Mouse (Mus musculus) layer of hippocampus, adult 2 months (tissue): Measurements from ENCODE around the gene Pml. TPM values are rescaled to one million over a fixed set of nuclear protein-coding genes. Genes with fewer than 3 reads are reported as not detected.

Experiments
- DNase-seq, 2 experiments: peaks; one replicate each; pipeline ENCODE4 v3.0.0; 2022; ENCODE audit warnings: low spot score in 2 of 2
- H3K27ac ChIP-seq: fragments of 200-600 bp; 2 replicates; pipeline ENCODE4 v1.8.1; 2022
- H3K4me3 ChIP-seq: fragments of 200-600 bp; 2 replicates; pipeline ENCODE4 v1.8.1; 2022; ENCODE audit warnings: mild to moderate bottlenecking
- CTCF ChIP-seq: fragments of 200-600 bp; conservative IDR thresholded peaks from 2 replicates; pipeline ENCODE4 v1.8.1; 2022; ENCODE audit warnings: antibody characterized with exemption, mild to moderate bottlenecking, moderate library complexity
- total RNA-seq, 2 experiments: library from RNA; stranded (reverse); gene quantifications; 2 replicates each; pipeline ENCODE4 v1.2.3; 2021

Pml gene
- total RNA-seq, 2 experiments from 2014 or later, result 11.9 to 14.2 TPM

- DNase-seq, result peak; percentile 25 to 34
- Histone ChIP-seq H3K27ac (peak overlapping the region; percentile 95), H3K4me3 (peak overlapping the region; percentile 65)
- no peak for TF ChIP-seq CTCF
Observed at GRCm38 (mm10) chr9:58201091-58201842, 48.3 kb downstream of the Pml start.

GRCm38 (mm10) chr9:58200270-58201090 is 49.1 kb downstream of the Pml start:
- Histone ChIP-seq H3K4me3 (peak overlapping the region; percentile 65), H3K27ac (peak overlapping the region; percentile 95)
- no peak for TF ChIP-seq CTCF
- peak in 1 of 2 experiments; percentile 29 for DNase-seq

GRCm38 (mm10) chr9:58199381-58200269 is 50.0 kb downstream of the Pml start:
- no peak for TF ChIP-seq CTCF
- H3K4me3 ChIP-seq, result peak overlapping the region; percentile 65
- peak overlapping the region; percentile 95 for H3K27ac ChIP-seq
- no peak for DNase-seq

DNA sequence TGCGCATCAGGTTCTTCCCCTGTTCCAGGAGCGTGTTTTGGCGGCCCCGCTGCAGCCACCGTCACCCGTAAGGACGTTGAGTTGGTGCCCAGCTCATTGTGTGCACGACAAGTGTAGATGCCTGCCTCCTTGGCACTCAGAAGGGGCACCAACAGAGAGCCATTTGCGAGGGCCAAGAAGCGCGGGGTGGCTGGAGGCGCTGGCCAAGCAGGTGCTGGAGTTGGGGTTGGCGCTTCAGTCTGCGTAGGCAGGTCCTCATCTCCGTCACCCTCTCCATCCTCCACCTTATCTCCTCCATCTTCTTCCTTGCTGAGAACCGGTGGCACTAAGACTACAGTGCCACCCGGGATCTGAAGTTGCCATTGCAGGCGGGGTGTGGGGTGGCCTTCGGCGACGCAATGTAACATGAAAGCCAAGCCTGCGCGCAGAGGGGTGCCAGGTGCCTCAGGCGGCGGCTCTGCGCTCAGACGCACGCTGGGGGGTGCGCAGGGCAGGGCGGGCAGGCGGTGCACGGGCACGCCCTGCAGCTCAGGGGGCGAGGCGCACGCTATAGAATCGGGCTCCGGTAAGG is 50.7 kb downstream of the Pml start:
- H3K27ac ChIP-seq, result peak overlapping the region; percentile 95
- peak; percentile 31; the same call in 1 of the 2 replicates for TF ChIP-seq CTCF
- peak overlapping the region; percentile 65 for H3K4me3 ChIP-seq
- peak; percentile 24 to 40 for DNase-seq

GRCm38 (mm10) chr9:58197781-58198701 is 51.5 kb downstream of the Pml start:
- peak; percentile 72 for TF ChIP-seq CTCF
- Histone ChIP-seq H3K27ac (peak overlapping the region; percentile 95), H3K4me3 (peak overlapping the region; percentile 65)
- DNase-seq, result peak; percentile 31 to 63

- DNase-seq, result no peak
- H3K4me3 ChIP-seq, result peak overlapping the region; percentile 65
- peak overlapping the region; percentile 95 for H3K27ac ChIP-seq
- no peak for TF ChIP-seq CTCF
Observed at GRCm38 (mm10) chr9:58196610-58197567, 52.7 kb downstream of the Pml start.

DNA sequence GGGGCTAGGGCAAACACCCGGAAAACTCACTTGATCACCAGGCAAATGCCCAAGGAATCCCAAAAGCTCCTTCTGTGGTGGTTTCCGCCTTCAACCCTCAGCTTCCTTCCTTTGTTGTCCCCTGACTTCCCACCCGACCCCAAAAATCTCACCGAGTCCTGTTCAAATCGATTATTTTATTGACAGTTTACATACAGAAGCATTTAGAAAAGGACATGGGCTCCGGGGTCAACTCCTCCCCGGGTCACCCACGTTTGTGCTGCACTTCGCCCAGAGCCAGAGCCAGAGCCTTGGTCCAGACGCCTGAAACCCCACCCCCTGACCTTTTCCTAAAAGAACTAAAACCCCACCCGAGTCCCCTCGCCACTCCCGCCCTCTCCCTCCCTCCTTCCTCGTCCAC is 53.4 kb downstream of the Pml start:
- no peak for TF ChIP-seq CTCF
- no peak for DNase-seq
- Histone ChIP-seq H3K4me3 (peak overlapping the region; percentile 65), H3K27ac (peak overlapping the region; percentile 95)

DNA sequence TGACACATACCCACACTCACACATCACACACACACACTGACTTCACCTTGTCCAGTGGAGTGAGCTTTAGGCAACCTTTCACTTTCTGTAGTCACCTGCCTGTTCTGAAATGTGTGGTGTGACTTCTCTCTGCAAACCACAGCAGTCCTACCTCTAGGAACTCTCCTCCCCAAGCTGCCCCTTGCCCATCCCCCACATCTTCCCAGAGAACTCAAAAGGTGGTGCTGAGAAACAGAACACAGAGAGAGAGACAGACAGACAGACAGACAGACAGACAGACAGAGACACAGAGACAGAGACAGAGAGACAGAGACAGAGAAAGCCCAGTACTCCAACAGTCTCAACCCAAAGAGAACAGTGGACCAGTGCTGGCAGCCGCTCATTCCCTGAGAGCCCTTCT is 53.9 kb downstream of the Pml start:
- peak overlapping the region; percentile 65 for H3K4me3 ChIP-seq
- TF ChIP-seq CTCF, result no peak
- H3K27ac ChIP-seq, result peak overlapping the region; percentile 95
- no peak for DNase-seq

GRCm38 (mm10) chr9:58194222-58194621 is 55.4 kb downstream of the Pml start:
- H3K4me3 ChIP-seq, result no peak overlapping the region
- DNase-seq, result no peak
- TF ChIP-seq CTCF, result no peak
- H3K27ac ChIP-seq, result no peak overlapping the region

DNA sequence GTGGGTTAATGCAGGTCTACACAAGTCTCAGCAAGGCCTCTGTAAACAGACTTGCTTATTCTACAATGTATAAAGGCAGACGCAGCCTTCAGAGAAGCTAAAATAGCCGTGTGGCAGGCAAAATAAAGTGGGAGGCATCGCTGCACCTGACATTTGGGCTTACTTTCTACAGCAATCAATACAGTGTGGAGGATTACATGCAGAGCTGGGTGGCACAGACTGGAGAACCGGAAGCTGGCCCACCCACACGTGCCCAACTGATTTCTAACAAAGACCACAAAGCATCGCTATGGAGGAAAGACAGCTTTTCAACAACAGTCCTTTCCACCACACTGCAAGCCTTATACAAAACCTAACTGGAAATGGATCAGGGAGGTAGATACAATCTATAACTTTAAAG is 65.1 kb downstream of the Pml start:
- no peak for DNase-seq
- TF ChIP-seq CTCF, result no peak
- Histone ChIP-seq H3K4me3 (no peak overlapping the region), H3K27ac (peak overlapping the region; percentile 36; the same call in 1 of the 2 replicates)
